Mouse (Mus musculus) gastrocnemius, adult 2 months (tissue): ENCODE data around the gene Insl6. TPM values are rescaled to one million over a fixed set of nuclear protein-coding genes. Genes with fewer than 3 reads are reported as not detected.
A peak's percentile ranks its signal among the peaks of the same experiment; 100 is the strongest.

ENCODE experiments used
- DNase-seq: peaks from one replicate; pipeline ENCODE4 v3.0.0; 2022
- H3K27ac ChIP-seq: fragments of 200-600 bp; 2 replicates; pipeline ENCODE4 v1.8.1; 2022; ENCODE audit warnings: mild to moderate bottlenecking
- H3K4me3 ChIP-seq: fragments of 200-600 bp; 2 replicates; pipeline ENCODE4 v1.8.1; 2022; ENCODE audit warnings: mild to moderate bottlenecking, moderate library complexity
- CTCF ChIP-seq: fragments of 200-600 bp; IDR thresholded peaks from 2 replicates; pipeline ENCODE4 v1.8.1; 2022; ENCODE audit warnings: antibody characterized with exemption, mild to moderate bottlenecking, moderate library complexity
- intact Hi-C: fragments of 180-260 bp; cut with DNase I; formaldehyde crosslinking; loops from one replicate; pipeline ENCODE4 v1.15.1; 2025
- total RNA-seq, 2 experiments: library from RNA; stranded (reverse); gene quantifications; 2 replicates each; pipeline ENCODE4 v1.2.3; 2021

The Insl6 gene
- total RNA-seq, 2 experiments from 2014 or later = not detected

DNA sequence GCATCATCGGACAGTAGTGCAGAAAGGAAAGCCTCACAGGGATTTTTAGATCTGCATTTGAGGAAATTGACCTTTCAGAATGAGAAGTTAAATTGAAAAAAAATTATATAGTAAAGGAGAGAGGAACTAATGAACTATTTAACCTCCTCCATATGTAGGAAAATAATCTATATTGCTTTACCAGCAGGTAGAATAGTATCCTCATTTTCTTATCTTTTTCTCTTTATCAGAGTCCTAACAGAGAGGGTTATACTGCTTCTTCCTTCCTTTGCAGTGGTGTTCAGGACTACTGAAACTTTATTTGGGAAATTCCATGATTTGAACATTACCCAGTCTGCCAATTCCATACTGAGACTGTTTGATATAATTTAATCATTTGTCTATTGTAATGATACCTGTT is 27.8 kb downstream of the Insl6 start:
- Histone ChIP-seq H3K4me3 (no peak overlapping the region), H3K27ac (no peak overlapping the region)
- no peak for DNase-seq
- no peak for TF ChIP-seq CTCF
- intact Hi-C loops = no loop called here

DNA sequence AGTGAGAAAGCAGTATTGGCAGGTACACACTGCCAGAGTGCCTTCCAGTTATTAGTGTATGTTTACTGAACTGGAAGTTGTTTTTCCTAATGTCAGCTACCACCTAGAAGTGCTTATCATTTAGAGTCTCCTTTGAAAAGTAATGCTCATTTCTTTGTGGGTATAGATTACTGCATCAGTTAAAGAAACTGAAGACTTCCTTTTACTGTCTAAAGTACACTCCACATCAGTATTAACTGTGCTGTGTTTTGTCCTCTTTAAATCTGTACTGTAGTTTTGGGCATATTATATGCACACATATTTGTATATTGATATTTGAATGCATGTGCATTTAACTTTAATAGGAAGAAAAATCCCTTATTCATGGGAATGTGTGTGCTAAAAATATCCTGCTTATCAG is 29.0 kb downstream of the Insl6 start:
- TF ChIP-seq CTCF = no peak
- intact Hi-C loops = no loop called here
- Histone ChIP-seq H3K4me3 (no peak overlapping the region), H3K27ac (no peak overlapping the region)
- DNase-seq = no peak

GRCm38 (mm10) chr19:29294756-29295155 is 30.4 kb downstream of the Insl6 start:
- DNase-seq = no peak
- TF ChIP-seq CTCF = no peak
- intact Hi-C loops = no loop called here
- no peak overlapping the region for H3K4me3 ChIP-seq
- H3K27ac ChIP-seq = no peak overlapping the region

- Histone ChIP-seq H3K27ac (0 out of 2 replicates have a peak overlapping the region, but pooled peaks have one; percentile 31), H3K4me3 (no peak overlapping the region)
- no peak for DNase-seq
- TF ChIP-seq CTCF = no peak
- intact Hi-C loops = no loop called here
Observed at GRCm38 (mm10) chr19:29292546-29292945, 32.6 kb downstream of the Insl6 start.

DNA sequence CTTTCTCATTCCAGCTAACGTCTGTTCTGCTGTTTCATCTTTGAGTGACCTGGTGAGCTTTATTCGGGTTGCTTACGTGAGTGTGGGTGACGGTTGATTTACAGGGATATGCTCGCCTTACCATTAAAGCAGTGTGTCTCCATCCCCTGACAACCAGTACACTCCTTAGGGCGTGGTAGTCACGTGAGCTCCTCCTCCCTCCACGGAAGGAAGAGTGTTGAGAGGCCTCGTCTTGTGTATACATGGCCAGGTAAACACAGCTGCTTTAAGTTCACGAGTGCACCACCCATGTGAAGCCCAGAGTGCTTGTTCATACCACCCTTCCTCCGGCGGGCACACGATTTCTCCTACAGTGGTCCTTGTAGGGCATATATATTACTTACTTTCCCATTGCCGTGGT is 33.6 kb downstream of the Insl6 start:
- no peak for DNase-seq
- intact Hi-C loops = no loop called here
- no peak for TF ChIP-seq CTCF
- H3K4me3 ChIP-seq = no peak overlapping the region
- H3K27ac ChIP-seq = no peak overlapping the region

- no peak for DNase-seq
- peak; percentile 50 for TF ChIP-seq CTCF
- H3K27ac ChIP-seq = peak overlapping the region; percentile 53
- intact Hi-C loops = no loop called here
- no peak overlapping the region for H3K4me3 ChIP-seq
Observed at GRCm38 (mm10) chr19:29287863-29288262, 37.3 kb downstream of the Insl6 start.

DNA sequence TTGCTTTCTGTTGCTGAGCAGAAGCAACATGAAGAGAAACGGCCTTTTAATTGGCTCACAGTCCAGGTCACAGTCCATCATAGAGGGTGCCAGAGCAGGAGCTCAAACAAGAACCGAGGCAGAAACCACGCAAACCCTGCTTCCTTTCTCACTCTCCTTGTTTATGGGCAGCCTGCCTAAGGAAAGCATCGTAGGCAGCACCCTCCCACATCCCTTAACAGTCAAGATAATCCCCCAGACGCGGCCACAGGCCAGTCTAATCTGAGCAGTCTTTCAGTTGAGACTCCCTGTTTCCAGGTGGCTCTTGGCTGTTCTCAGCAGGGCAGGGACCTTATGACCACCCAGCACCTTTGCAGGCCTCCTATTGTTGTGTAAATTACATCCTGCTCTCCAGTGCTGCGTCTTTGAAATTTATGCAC is 39.7 kb downstream of the Insl6 start:
- DNase-seq = no peak
- no peak for TF ChIP-seq CTCF
- intact Hi-C loops = loop anchor here (2.0 kb wide), 1 partner anchor 221 kb away; no protein-coding TSS in a partner anchor
- H3K27ac ChIP-seq = peak overlapping the region; percentile 61; the same call in 1 of the 2 replicates
- H3K4me3 ChIP-seq = no peak overlapping the region

DNA sequence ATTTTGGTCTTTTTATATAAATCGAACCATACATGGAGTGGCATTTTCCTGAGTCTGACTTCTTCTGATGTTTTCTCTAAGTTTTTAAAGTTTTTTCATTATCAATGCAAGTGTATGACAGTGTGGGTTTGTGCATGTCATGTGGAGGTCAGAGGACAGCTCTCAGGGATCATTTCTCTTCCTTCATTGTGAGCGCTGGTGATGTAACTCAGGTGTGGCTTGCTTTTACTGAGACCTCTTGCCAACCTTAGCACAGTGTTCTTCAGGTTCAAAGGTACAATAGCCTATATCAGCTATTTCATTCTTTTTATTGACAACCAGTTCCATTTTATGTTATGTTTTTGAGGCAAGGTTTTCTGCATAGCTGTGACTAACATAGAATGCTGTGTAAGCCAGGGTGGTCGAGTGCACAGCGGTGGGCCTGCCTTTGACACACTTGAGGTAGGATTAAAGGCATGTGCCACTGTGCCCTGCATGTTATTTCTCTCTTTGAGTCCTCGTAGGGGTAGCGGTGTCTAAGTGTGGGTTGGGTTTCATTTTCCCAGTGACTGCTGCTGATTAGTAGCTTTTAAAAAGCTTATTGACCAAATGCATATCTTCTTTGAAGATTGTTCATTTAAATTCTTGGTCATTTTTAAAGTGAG is 46.1 kb downstream of the Insl6 start:
- DNase-seq = no peak
- no peak for TF ChIP-seq CTCF
- H3K27ac ChIP-seq = no peak overlapping the region
- intact Hi-C loops = no loop called here
- H3K4me3 ChIP-seq = no peak overlapping the region

DNA sequence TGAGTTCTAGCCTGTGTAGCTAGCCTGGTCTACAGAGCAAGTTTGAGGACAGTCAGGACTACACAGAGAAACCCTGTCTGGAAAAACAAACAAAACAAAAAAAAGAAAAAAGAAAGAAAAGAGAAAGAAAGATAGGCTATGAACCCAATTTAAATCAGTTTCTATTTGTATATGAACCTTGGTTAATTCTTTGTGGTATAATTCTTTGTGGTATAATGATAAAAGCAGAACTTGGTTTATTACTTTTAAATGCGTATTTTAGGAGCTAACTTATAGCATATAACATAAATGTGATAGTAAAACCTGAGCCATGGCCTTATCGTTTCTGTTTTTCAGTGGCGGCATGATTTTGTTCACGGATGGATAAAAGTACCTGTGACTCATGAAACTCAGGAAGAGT is 48.7 kb downstream of the Insl6 start:
- DNase-seq = no peak
- H3K4me3 ChIP-seq = no peak overlapping the region
- intact Hi-C loops = no loop called here
- no peak overlapping the region for H3K27ac ChIP-seq
- TF ChIP-seq CTCF = no peak

GRCm38 (mm10) chr19:29272011-29272809 is 52.9 kb downstream of the Insl6 start:
- H3K4me3 ChIP-seq = no peak overlapping the region
- peak overlapping the region; percentile 85 for H3K27ac ChIP-seq
- DNase-seq = no peak
- intact Hi-C loops = loop anchor here (5.0 kb wide), 1 partner anchor 205 kb away; no protein-coding TSS in a partner anchor
- TF ChIP-seq CTCF = peak; percentile 30; the same call in 1 of the 2 replicates

Other genes with a start within 250 kb of the Insl6 start
- gene Rcl1, start 224.0 kb downstream of the Insl6 start, total RNA-seq = 1 to 10 TPM; 6.5 to 7.7 TPM
- gene Jak2, start 73.5 kb downstream of the Insl6 start, total RNA-seq = 10 to 100 TPM; 19.9 to 34.9 TPM
- not detected for gene Rln1, start 9.3 kb upstream of the Insl6 start, total RNA-seq
- 10 to 100 TPM; 16.1 to 21.2 TPM for gene Plgrkt, start 42.0 kb upstream of the Insl6 start, total RNA-seq
- gene Cd274, start 42.1 kb upstream of the Insl6 start, total RNA-seq = under 1 TPM; 0.59 to 0.71 TPM
- gene Pdcd1lg2, start 85.6 kb upstream of the Insl6 start, total RNA-seq = not detected
- 10 to 100 TPM; 24.4 to 27.3 TPM for gene Ric1, start 196.9 kb upstream of the Insl6 start, total RNA-seq